14 mouse cellular contexts compared by ENCODE assay signal in genomic region chrX:71028007-71028406, GRCm38 (mm10).
"Had no signal": no experiment of that assay in that cellular context is flagged by ENCODE, and none has a peak within 500 bp of the region (broad histone marks: within the 10 kb centered on the region; RNA-seq: fewer than 3 reads in every experiment).

No protein-coding gene starts in this region.

- H3K27ac ChIP-seq: kidney, embryonic 15.5 days; layer of hippocampus, adult 2 months; left cerebral cortex, adult 2 months; liver, embryonic 13.5 days; stomach, postnatal 0 days had no signal

- H3K4me3 ChIP-seq: kidney, embryonic 15.5 days; layer of hippocampus, adult 2 months; left cerebral cortex, adult 2 months; liver, embryonic 13.5 days had no signal

- H3K9me3 ChIP-seq: kidney, embryonic 15.5 days; liver, embryonic 13.5 days had no signal

- DNase-seq: layer of hippocampus, postnatal 36 days; liver, embryonic 13.5 days; lung, adult 2 months; lung, postnatal 14 days; lung, postnatal 4 days; midbrain, embryonic 14.5 days; thymus, adult 2 months; thymus, postnatal 14 days; thymus, postnatal 4 days had no signal

- H3K27me3 ChIP-seq: liver, embryonic 13.5 days had no signal

- H3K4me2 ChIP-seq: kidney, embryonic 15.5 days; liver, embryonic 13.5 days; midbrain, embryonic 11.5 days had no signal

- H3K36me3 ChIP-seq: kidney, embryonic 15.5 days; liver, embryonic 13.5 days had no signal

- H3K4me1 ChIP-seq: kidney, embryonic 15.5 days; liver, embryonic 13.5 days had no signal

- H3K9ac ChIP-seq: kidney, embryonic 15.5 days; liver, embryonic 13.5 days had no signal
